Mouse (Mus musculus) ES-E14 (cell line): ENCODE measurements around the gene Tecr.

Experiments
- CHD2 ChIP-seq: IDR thresholded peaks from 2 replicates; pipeline ENCODE4 v1.6.1; 2014; ENCODE audit warnings: mild to moderate bottlenecking, low read depth, low read length, inconsistent platforms
- HCFC1 ChIP-seq: IDR thresholded peaks from 2 replicates; pipeline ENCODE4 v1.6.1; 2012; ENCODE audit warnings: low read length, inconsistent platforms, borderline replicate concordance; ENCODE audit not compliant: insufficient read depth
- ZC3H11A ChIP-seq: IDR thresholded peaks from 2 replicates; pipeline ENCODE4 v1.6.1; 2012; ENCODE audit warnings: low read depth, mild to moderate bottlenecking, inconsistent platforms, low read length, borderline replicate concordance

DNA sequence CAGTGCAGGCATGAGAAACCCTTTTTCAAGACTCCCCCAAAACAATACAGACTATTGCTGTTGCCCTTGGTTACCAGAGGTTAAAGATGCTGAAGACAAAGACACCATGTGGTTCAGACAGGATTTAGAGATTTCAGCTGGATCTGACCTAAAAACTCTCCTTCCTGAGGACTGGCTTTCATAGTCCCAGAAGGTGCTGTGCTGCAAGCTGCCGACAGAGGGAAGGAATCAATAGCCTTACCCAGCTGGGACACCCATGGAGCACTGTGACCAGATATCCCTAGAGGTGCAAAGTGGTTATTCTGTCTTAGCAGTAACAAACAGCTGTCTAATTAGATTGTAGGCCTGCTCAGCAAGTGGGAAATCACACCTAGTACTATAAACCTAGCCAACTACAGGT lies 9.6 kb downstream of the Tecr start:
- TF ChIP-seq CHD2 = no peak
- no peak for TF ChIP-seq HCFC1
- no peak for TF ChIP-seq ZC3H11A
